Comparison of ENCODE assay signal across 8 mouse cellular contexts in the genomic region with DNA sequence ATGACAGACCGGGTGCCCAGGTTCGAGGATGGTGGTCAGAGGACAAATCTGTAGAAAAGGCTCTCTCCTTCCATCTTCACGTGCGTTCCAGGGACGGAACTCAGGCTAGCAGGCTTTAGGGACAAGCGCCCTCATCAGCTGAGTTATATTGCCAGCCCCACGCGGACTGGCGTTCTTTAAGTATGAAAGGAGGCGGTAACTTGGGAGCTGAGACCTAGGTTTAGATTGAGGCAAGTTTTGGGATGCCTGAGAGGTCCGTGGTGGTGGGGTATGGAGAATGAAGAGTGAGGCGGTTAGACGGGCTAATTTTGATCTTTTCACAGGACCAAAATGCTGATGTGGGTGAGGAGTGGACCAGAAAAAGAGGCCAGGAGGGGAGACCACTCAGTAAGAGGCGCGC. TPM values are rescaled to one million over a fixed set of nuclear protein-coding genes. Genes with fewer than 3 reads are reported as not detected.
DNase-seq lines count a peak whose midpoint lies in the region; ATAC-seq and TF ChIP-seq lines count a peak whose summit lies in the region.

No protein-coding gene starts in this region.

- TF ChIP-seq CTCF in brain, embryonic 14.5 days (IDR thresholded peaks at IDR 0.05; ENCODE audit: borderline replicate concordance, extremely low read depth, insufficient read depth, insufficient read length): no peak
- no peak for TF ChIP-seq CTCF in hindbrain, postnatal 0 days (IDR thresholded peaks at IDR 0.05; ENCODE audit: low read depth)

- WGBS in kidney, embryonic 14.5 days: 4% methylated on average over 15 of the region's 15 CpGs
- WGBS in hindbrain, postnatal 0 days: 5% methylated on average over 15 of the region's 15 CpGs
- WGBS in neural tube, embryonic 12.5 days: 3% methylated on average over 15 of the region's 15 CpGs

- no peak for DNase-seq in kidney, adult 9 months
- DNase-seq in brain, embryonic 14.5 days (ENCODE audit: low read depth): peak; percentile 26
- peak; percentile 9 for DNase-seq in hindbrain, postnatal 0 days (ENCODE audit: low spot score)
- DNase-seq in natural killer cell, adult 2 months (ENCODE audit: low spot score in 2 of 2): no peak
- no peak for DNase-seq in ovary, adult 18-20 months (ENCODE audit: low spot score)
- DNase-seq in kidney, adult 18-20 months: no peak

- peak overlapping the region; percentile 75 for H3K4me2 ChIP-seq in kidney, embryonic 14.5 days (replicated peaks; ENCODE audit: low read depth, low read length)
- peak overlapping the region; percentile 77 for H3K4me2 ChIP-seq in hindbrain, postnatal 0 days (ENCODE audit: low read depth, low read length)
- peak overlapping the region; percentile 66 for H3K4me2 ChIP-seq in neural tube, embryonic 12.5 days (replicated peaks)

- no peak overlapping the region for H3K27ac ChIP-seq in kidney, embryonic 14.5 days (ENCODE audit: low read depth, low read length)
- no peak overlapping the region for H3K27ac ChIP-seq in hindbrain, postnatal 0 days
- H3K27ac ChIP-seq in neural tube, embryonic 12.5 days: no peak overlapping the region

- TF ChIP-seq POLR2A in brain, embryonic 14.5 days (IDR thresholded peaks at IDR 0.05; ENCODE audit: borderline replicate concordance, extremely low read depth, insufficient read depth, insufficient read length, poor library complexity, severe bottlenecking): no peak

- 0 out of 2 replicates have a peak, but pooled peaks cover 5% of the 10 kb centered on the region for H3K4me1 ChIP-seq in kidney, embryonic 14.5 days (ENCODE audit: control insufficient read depth, insufficient read depth, low read length)
- H3K4me1 ChIP-seq in hindbrain, postnatal 0 days (ENCODE audit: insufficient read depth, low read length): peaks cover 10% of the 10 kb centered on the region
- H3K4me1 ChIP-seq in neural tube, embryonic 12.5 days: peaks cover 17% of the 10 kb centered on the region

- ATAC-seq in kidney, embryonic 14.5 days (ENCODE audit: low FRiP score, low TSS enrichment): no peak
- no peak for ATAC-seq in hindbrain, postnatal 0 days
- ATAC-seq in neural tube, embryonic 12.5 days (ENCODE audit: low FRiP score, low read depth): 0 out of 2 replicates have a peak, but pooled peaks have one; percentile 1

- peak overlapping the region; percentile 49 for H3K4me3 ChIP-seq in kidney, embryonic 14.5 days (ENCODE audit: low read length)
- peak overlapping the region; percentile 51 for H3K4me3 ChIP-seq in hindbrain, postnatal 0 days (ENCODE audit: low read length)
- H3K4me3 ChIP-seq in neural tube, embryonic 12.5 days: peak overlapping the region; percentile 36

- H3K9me3 ChIP-seq in kidney, embryonic 14.5 days (ENCODE audit: control insufficient read depth, low read length): no peaks in the 10 kb centered on the region
- no peaks in the 10 kb centered on the region for H3K9me3 ChIP-seq in hindbrain, postnatal 0 days (ENCODE audit: low read length)
- no peaks in the 10 kb centered on the region for H3K9me3 ChIP-seq in neural tube, embryonic 12.5 days

- no peaks in the 10 kb centered on the region for H3K36me3 ChIP-seq in kidney, embryonic 14.5 days (ENCODE audit: control insufficient read depth, insufficient read depth, low read length)
- H3K36me3 ChIP-seq in hindbrain, postnatal 0 days (ENCODE audit: insufficient read depth, low read length): no peaks in the 10 kb centered on the region
- H3K36me3 ChIP-seq in neural tube, embryonic 12.5 days: no peaks in the 10 kb centered on the region

- H3K27me3 ChIP-seq in kidney, embryonic 14.5 days (ENCODE audit: control insufficient read depth, insufficient read depth, low read length): peaks cover 10% of the 10 kb centered on the region; the same call in 1 of the 2 replicates
- no peaks in the 10 kb centered on the region for H3K27me3 ChIP-seq in hindbrain, postnatal 0 days (ENCODE audit: insufficient read depth, low read length)
- H3K27me3 ChIP-seq in neural tube, embryonic 12.5 days (replicated peaks): peaks cover 33% of the 10 kb centered on the region

- peak overlapping the region; percentile 47; the same call in 1 of the 2 replicates for H3K9ac ChIP-seq in kidney, embryonic 14.5 days (ENCODE audit: low read depth, low read length)
- peak overlapping the region; percentile 44 for H3K9ac ChIP-seq in hindbrain, postnatal 0 days (replicated peaks; ENCODE audit: low read length)
- no peak overlapping the region for H3K9ac ChIP-seq in neural tube, embryonic 12.5 days

RNA-seq across cellular contexts. Expression of a gene that starts 4.2 kb away (rescaled TPM):
- polyA plus RNA-seq in kidney, embryonic 14.5 days (2014; fragmentation: Nextera tagmentation; extraction: Ambion mirVana): 1.3 and 1.7 TPM in 2 replicates
- 0.82 and 0.86 TPM in 2 replicates for polyA plus RNA-seq in brain, embryonic 14.5 days (2012; rRNA removed)
- total RNA-seq in hindbrain, postnatal 0 days (2014; rRNA removed): 2.2 and 2.5 TPM in 2 replicates
- 1.9 and 2.5 TPM in 2 replicates for polyA plus RNA-seq in hindbrain, postnatal 0 days (2015; fragmentation: Nextera tagmentation; extraction: Ambion mirVana)
- 1.8 and 2.0 TPM in 2 replicates for polyA plus RNA-seq in neural tube, embryonic 12.5 days (2016; fragmentation: Nextera tagmentation; extraction: Ambion mirVana)

RNA-seq across cellular contexts. Expression of a gene that starts 25.4 kb away (rescaled TPM):
- polyA plus RNA-seq in kidney, embryonic 14.5 days (2014; fragmentation: Nextera tagmentation; extraction: Ambion mirVana): 29.7 and 37.1 TPM in 2 replicates
- polyA plus RNA-seq in brain, embryonic 14.5 days (2012; rRNA removed): 11.7 and 11.9 TPM in 2 replicates
- total RNA-seq in hindbrain, postnatal 0 days (2014; rRNA removed): 8.5 TPM in 2 replicates
- 7.6 and 7.8 TPM in 2 replicates for polyA plus RNA-seq in hindbrain, postnatal 0 days (2015; fragmentation: Nextera tagmentation; extraction: Ambion mirVana)
- polyA plus RNA-seq in neural tube, embryonic 12.5 days (2016; fragmentation: Nextera tagmentation; extraction: Ambion mirVana): 19.7 and 20.6 TPM in 2 replicates

RNA-seq across cellular contexts. Expression of a gene that starts 26.4 kb away (rescaled TPM):
- polyA plus RNA-seq in kidney, embryonic 14.5 days (2014; fragmentation: Nextera tagmentation; extraction: Ambion mirVana): 32.8 and 36.8 TPM in 2 replicates
- polyA plus RNA-seq in brain, embryonic 14.5 days (2012; rRNA removed): 18.3 and 20.8 TPM in 2 replicates
- 19.6 and 21.3 TPM in 2 replicates for total RNA-seq in hindbrain, postnatal 0 days (2014; rRNA removed)
- 23.6 and 24.1 TPM in 2 replicates for polyA plus RNA-seq in hindbrain, postnatal 0 days (2015; fragmentation: Nextera tagmentation; extraction: Ambion mirVana)
- 24.2 and 24.3 TPM in 2 replicates for polyA plus RNA-seq in neural tube, embryonic 12.5 days (2016; fragmentation: Nextera tagmentation; extraction: Ambion mirVana)

RNA-seq across cellular contexts. Expression of a gene that starts 46.8 kb away (rescaled TPM):
- polyA plus RNA-seq in kidney, embryonic 14.5 days (2014; fragmentation: Nextera tagmentation; extraction: Ambion mirVana): 0.19 and 1.2 TPM in 2 replicates
- polyA plus RNA-seq in brain, embryonic 14.5 days (2012; rRNA removed): 1.0 and 2.0 TPM in 2 replicates
- 0.78 and 0.86 TPM in 2 replicates for total RNA-seq in hindbrain, postnatal 0 days (2014; rRNA removed)
- 1.8 and 2.5 TPM in 2 replicates for polyA plus RNA-seq in hindbrain, postnatal 0 days (2015; fragmentation: Nextera tagmentation; extraction: Ambion mirVana)
- 0.68 and 0.97 TPM in 2 replicates for polyA plus RNA-seq in neural tube, embryonic 12.5 days (2016; fragmentation: Nextera tagmentation; extraction: Ambion mirVana)

Comparison
In these comparisons a context has a peak if more than half of its experiments do, and no peak if none do; other contexts are left out.
1. DNase-seq: peak in brain, embryonic 14.5 days (single experiment) and hindbrain, postnatal 0 days (single experiment); none in kidney, adult 9 months (single experiment), natural killer cell, adult 2 months (0 of 2), ovary, adult 18-20 months (single experiment) and kidney, adult 18-20 months (single experiment).
2. Peak in every context shown above with its lines, with median percentiles within 50 percentile points of each other: H3K4me2 ChIP-seq and H3K4me3 ChIP-seq.